ENCODE assay signal across 8 mouse cellular contexts in the genomic region with DNA sequence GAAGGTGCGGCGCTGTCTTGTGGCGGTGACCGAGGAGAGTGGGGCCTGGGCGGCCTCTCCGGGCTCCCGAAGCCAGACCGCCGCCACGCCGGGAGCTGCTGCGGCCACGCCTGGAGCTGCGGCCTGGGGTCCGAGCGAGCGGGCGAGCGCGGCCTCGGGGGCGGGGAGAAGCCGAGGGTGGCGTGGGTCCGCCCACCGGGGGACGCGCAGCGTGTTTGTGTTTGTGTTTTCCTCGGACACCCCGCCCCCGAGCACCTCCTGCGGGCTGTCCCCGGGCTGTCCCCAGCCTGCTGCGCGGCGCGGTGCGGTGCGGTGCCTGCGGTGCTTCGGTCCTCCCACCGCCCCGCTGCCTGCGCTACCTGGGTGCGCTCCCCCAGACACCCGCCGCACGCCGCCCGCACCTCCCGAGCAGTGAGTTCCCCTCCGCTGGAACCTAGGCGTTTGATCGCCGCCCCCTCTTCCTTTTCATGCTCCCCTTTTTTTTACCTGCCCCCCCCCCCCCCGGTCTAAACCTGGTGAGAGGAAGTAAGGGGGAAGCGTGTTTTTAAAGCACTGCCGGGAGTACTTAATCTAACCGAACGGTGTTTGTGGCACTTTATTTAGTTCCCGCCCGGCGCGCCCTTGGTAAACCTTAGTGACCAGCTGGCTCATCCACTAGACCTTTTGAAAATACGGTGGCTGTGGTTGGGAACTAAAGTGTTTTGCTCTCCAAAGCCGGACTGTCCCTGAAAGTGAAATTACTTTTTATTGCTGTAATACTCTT. TPM values are rescaled to one million over a fixed set of nuclear protein-coding genes. Genes with fewer than 3 reads are reported as not detected.
A peak's percentile ranks its signal among the peaks of the same experiment; 100 is the strongest.
DNase-seq lines count a peak whose midpoint lies in the region; ATAC-seq and TF ChIP-seq lines count a peak whose summit lies in the region.

No protein-coding gene starts in this region.

- H3K27ac ChIP-seq in embryonic facial prominence, embryonic 15.5 days (replicated peaks) = peak overlapping the region; percentile 98

- peak; percentile 81 for ATAC-seq in embryonic facial prominence, embryonic 15.5 days (ENCODE audit: insufficient number of reproducible peaks, low FRiP score, low TSS enrichment, low read depth)

- peaks cover 39% of the 10 kb centered on the region for H3K4me1 ChIP-seq in E14TG2a.4 (replicated peaks; ENCODE audit: low read depth, low read length)
- H3K4me1 ChIP-seq in embryonic facial prominence, embryonic 15.5 days = peaks cover 8% of the 10 kb centered on the region; the same call in 1 of the 2 replicates

- peaks cover 11% of the 10 kb centered on the region for H3K36me3 ChIP-seq in E14TG2a.4 (ENCODE audit: insufficient read depth, low read length)
- H3K36me3 ChIP-seq in embryonic facial prominence, embryonic 15.5 days = peaks cover 18% of the 10 kb centered on the region

- H3K4me2 ChIP-seq in embryonic facial prominence, embryonic 15.5 days (replicated peaks) = peak overlapping the region; percentile 54

- TF ChIP-seq CTCF in E14TG2a.4 (conservative IDR thresholded peaks at IDR 0.05; ENCODE audit: low read length) = no peak

- H3K27me3 ChIP-seq in E14TG2a.4 (ENCODE audit: insufficient read depth, low read length) = no peaks in the 10 kb centered on the region
- no peaks in the 10 kb centered on the region for H3K27me3 ChIP-seq in embryonic facial prominence, embryonic 15.5 days

- intact Hi-C loops in heart, postnatal 10 days (cut with DNase I) = loop anchor here (1.0 to 5.0 kb wide), 2 partner anchors 168 to 190 kb away; no protein-coding TSS in a partner anchor

- no peaks in the 10 kb centered on the region for H3K9me3 ChIP-seq in E14TG2a.4 (ENCODE audit: low read length)
- no peaks in the 10 kb centered on the region for H3K9me3 ChIP-seq in embryonic facial prominence, embryonic 15.5 days (replicated peaks)

- peak overlapping the region; percentile 97 for H3K9ac ChIP-seq in embryonic facial prominence, embryonic 15.5 days

- H3K4me3 ChIP-seq in E14TG2a.4 (replicated peaks; ENCODE audit: low read length) = peak overlapping the region; percentile 93
- peak overlapping the region; percentile 97 for H3K4me3 ChIP-seq in embryonic facial prominence, embryonic 15.5 days (replicated peaks)

- WGBS in embryonic facial prominence, embryonic 15.5 days = under 1% methylated on average over 67 of the region's 67 CpGs

- peak; percentile 78 for DNase-seq in adrenal gland, postnatal 10 days
- peak; percentile 25 to 52 for DNase-seq in heart, postnatal 10 days
- peak; percentile 75 to 84 for DNase-seq in kidney, postnatal 4 days
- DNase-seq in lung, postnatal 25 days (ENCODE audit: low spot score) = peak; percentile 42
- peak; percentile 56 for DNase-seq in right cerebral cortex, adult 18-20 months
- DNase-seq in urinary bladder, postnatal 36 days (ENCODE audit: low spot score in 2 of 2) = peak; percentile 33 to 43

RNA-seq across cellular contexts. Expression of a gene that starts 0.6 kb away (rescaled TPM):
- total RNA-seq in adrenal gland, postnatal 10 days (2021) = 10 to 100 TPM; 60.0 to 75.3 TPM
- polyA plus RNA-seq in embryonic facial prominence, embryonic 15.5 days (2015; fragmentation: Nextera tagmentation; extraction: Ambion mirVana) = 98.1 and 100 TPM in 2 replicates
- total RNA-seq in heart, postnatal 10 days (2021) = 10 to 100 TPM; 58.5 to 66.3 TPM

Comparison
In these comparisons a context has a peak if more than half of its experiments do, and no peak if none do; other contexts are left out.
1. Peak in every context shown above with its lines: DNase-seq, ATAC-seq, H3K4me3 ChIP-seq and H3K27ac ChIP-seq.